Mouse (Mus musculus) G1E (cell line): Measurements from ENCODE around the gene Nlgn2.

Experiments
- CTCF ChIP-seq: IDR thresholded peaks from 2 replicates; pipeline ENCODE4 v1.5.1; 2012; ENCODE audit warnings: low read depth, low read length, inconsistent platforms, mixed read lengths
- GATA1 ChIP-seq: IDR thresholded peaks from 2 replicates; pipeline ENCODE4 v1.6.1; 2012; ENCODE audit warnings: borderline replicate concordance, low read length, inconsistent platforms, mixed read lengths
- GATA2 ChIP-seq: IDR thresholded peaks from 2 replicates; pipeline ENCODE4 v1.6.1; 2012; ENCODE audit warnings: low read depth, low read length, inconsistent platforms, borderline replicate concordance
- POLR2AphosphoS5 ChIP-seq: IDR thresholded peaks from 2 replicates; pipeline ENCODE4 v1.6.1; 2012; ENCODE audit warnings: low read depth, low read length, inconsistent platforms; ENCODE audit not compliant: insufficient replicate concordance
- TAL1 ChIP-seq: conservative IDR thresholded peaks from 2 replicates; pipeline ENCODE4 v1.6.1; 2012; ENCODE audit warnings: low read depth, low read length, inconsistent platforms, mixed read lengths

GRCm38 (mm10) chr11:69775716-69776115 is 61.9 kb downstream of the Nlgn2 start:
- TF ChIP-seq CTCF (no peak), GATA1 (no peak), TAL1 (no peak), POLR2AphosphoS5 (no peak), GATA2 (no peak)
